Mouse (Mus musculus): ENCODE results near the gene Zfp710. TPM values are rescaled to one million over a fixed set of nuclear protein-coding genes. Genes with fewer than 3 reads are reported as not detected.
A peak's percentile ranks its signal among the peaks of the same experiment; 100 is the strongest.
"Not testable (repeated sequence)": the region's sequence is repeated elsewhere in the genome, so short reads cannot be mapped to it uniquely, and the experiment has no call there.

The Zfp710 gene
- 3.8 and 5.1 TPM in 2 replicates for polyA plus RNA-seq (2012; rRNA removed)

GRCm38 (mm10) chr7:80024521-80025390 lies at the start of gene Zfp710:
Zfp710 (plus strand) TSS chr7:80024814.
- peaks cover 7% of the 10 kb centered on the region for H3K4me1 ChIP-seq (ENCODE audit: control insufficient read depth, insufficient read depth, low read length)

GRCm38 (mm10) chr7:79975316-79975715 lies 49.3 kb upstream of the Zfp710 start:
- H3K27ac ChIP-seq (ENCODE audit: control insufficient read depth, insufficient read depth, low read depth, low read length), result no peak overlapping the region
- TF ChIP-seq CTCF (IDR thresholded peaks at IDR 0.05; ENCODE audit: control insufficient read depth, insufficient read depth, insufficient replicate concordance, low read depth, low read length), result no peak
- TF ChIP-seq POLR2A (IDR thresholded peaks at IDR 0.05; ENCODE audit: control insufficient read depth, low read depth, low read length), result no peak
- no peaks in the 10 kb centered on the region for H3K27me3 ChIP-seq (ENCODE audit: control insufficient read depth, insufficient read depth, low read length)
- H3K4me3 ChIP-seq (ENCODE audit: control insufficient read depth, low read depth, low read length), result no peak overlapping the region
- no peaks in the 10 kb centered on the region for H3K36me3 ChIP-seq (ENCODE audit: control insufficient read depth, insufficient read depth, low read length)
- no peaks in the 10 kb centered on the region for H3K4me1 ChIP-seq (ENCODE audit: control insufficient read depth, insufficient read depth, low read length)

More at GRCm38 (mm10) chr7:80024521-80025390, at the start of gene Zfp710:
- Histone ChIP-seq H3K27me3 (ENCODE audit: control insufficient read depth, insufficient read depth, low read length) (no peaks in the 10 kb centered on the region; the same call in 1 of the 2 replicates), H3K27ac (ENCODE audit: control insufficient read depth, insufficient read depth, low read depth, low read length) (peak within 1 kb of the TSS; percentile 86), H3K4me3 (ENCODE audit: control insufficient read depth, low read depth, low read length) (peak within 1 kb of the TSS; percentile 80), H3K36me3 (ENCODE audit: control insufficient read depth, insufficient read depth, low read length) (no peaks in the 10 kb centered on the region)
- TF ChIP-seq POLR2A (IDR thresholded peaks at IDR 0.05; ENCODE audit: control insufficient read depth, low read depth, low read length), result peak; percentile 32; the same call in 1 of the 2 replicates
- TF ChIP-seq CTCF (IDR thresholded peaks at IDR 0.05; ENCODE audit: control insufficient read depth, insufficient read depth, insufficient replicate concordance, low read depth, low read length), result no peak

- Histone ChIP-seq H3K27ac (ENCODE audit: control insufficient read depth, insufficient read depth, low read depth, low read length) (no peak overlapping the region), H3K36me3 (ENCODE audit: control insufficient read depth, insufficient read depth, low read length) (no peaks in the 10 kb centered on the region), H3K27me3 (ENCODE audit: control insufficient read depth, insufficient read depth, low read length) (no peaks in the 10 kb centered on the region), H3K4me3 (ENCODE audit: control insufficient read depth, low read depth, low read length) (no peak overlapping the region), H3K4me1 (ENCODE audit: control insufficient read depth, insufficient read depth, low read length) (no peaks in the 10 kb centered on the region)
- no peak for TF ChIP-seq POLR2A (IDR thresholded peaks at IDR 0.05; ENCODE audit: control insufficient read depth, low read depth, low read length)
- TF ChIP-seq CTCF (IDR thresholded peaks at IDR 0.05; ENCODE audit: control insufficient read depth, insufficient read depth, insufficient replicate concordance, low read depth, low read length), result no peak
Observed at GRCm38 (mm10) chr7:79986717-79987116, 37.9 kb upstream of the Zfp710 start.

- Histone ChIP-seq H3K27me3 (ENCODE audit: control insufficient read depth, insufficient read depth, low read length) (no peaks in the 10 kb centered on the region), H3K4me3 (ENCODE audit: control insufficient read depth, low read depth, low read length) (no peak overlapping the region), H3K36me3 (ENCODE audit: control insufficient read depth, insufficient read depth, low read length) (no peaks in the 10 kb centered on the region), H3K4me1 (ENCODE audit: control insufficient read depth, insufficient read depth, low read length) (no peaks in the 10 kb centered on the region), H3K27ac (ENCODE audit: control insufficient read depth, insufficient read depth, low read depth, low read length) (no peak overlapping the region)
- no peak for TF ChIP-seq POLR2A (IDR thresholded peaks at IDR 0.05; ENCODE audit: control insufficient read depth, low read depth, low read length)
- no peak for TF ChIP-seq CTCF (IDR thresholded peaks at IDR 0.05; ENCODE audit: control insufficient read depth, insufficient read depth, insufficient replicate concordance, low read depth, low read length)
Observed at GRCm38 (mm10) chr7:79987745-79988144, 36.9 kb upstream of the Zfp710 start.

GRCm38 (mm10) chr7:79988466-79988865 lies 36.1 kb upstream of the Zfp710 start:
- not testable (repeated sequence) for H3K36me3 ChIP-seq (ENCODE audit: control insufficient read depth, insufficient read depth, low read length); H3K4me1 ChIP-seq (ENCODE audit: control insufficient read depth, insufficient read depth, low read length); H3K27me3 ChIP-seq (ENCODE audit: control insufficient read depth, insufficient read depth, low read length); H3K27ac ChIP-seq (ENCODE audit: control insufficient read depth, insufficient read depth, low read depth, low read length); H3K4me3 ChIP-seq (ENCODE audit: control insufficient read depth, low read depth, low read length)

GRCm38 (mm10) chr7:79994476-79994875 lies 30.1 kb upstream of the Zfp710 start:
- H3K4me1 ChIP-seq (ENCODE audit: control insufficient read depth, insufficient read depth, low read length), result no peaks in the 10 kb centered on the region; the same call in 1 of the 2 replicates
- no peaks in the 10 kb centered on the region for H3K27me3 ChIP-seq (ENCODE audit: control insufficient read depth, insufficient read depth, low read length)
- H3K4me3 ChIP-seq (ENCODE audit: control insufficient read depth, low read depth, low read length), result 0 out of 2 replicates have a peak overlapping the region, but pooled peaks have one; percentile 4
- H3K36me3 ChIP-seq (ENCODE audit: control insufficient read depth, insufficient read depth, low read length), result no peaks in the 10 kb centered on the region
- TF ChIP-seq CTCF (IDR thresholded peaks at IDR 0.05; ENCODE audit: control insufficient read depth, insufficient read depth, insufficient replicate concordance, low read depth, low read length), result peak; percentile 33; the same call in 1 of the 2 replicates
- TF ChIP-seq POLR2A (IDR thresholded peaks at IDR 0.05; ENCODE audit: control insufficient read depth, low read depth, low read length), result no peak
- no peak overlapping the region for H3K27ac ChIP-seq (ENCODE audit: control insufficient read depth, insufficient read depth, low read depth, low read length)

GRCm38 (mm10) chr7:79997761-79998160 lies 26.9 kb upstream of the Zfp710 start:
- Histone ChIP-seq H3K27me3 (ENCODE audit: control insufficient read depth, insufficient read depth, low read length) (no peaks in the 10 kb centered on the region), H3K27ac (ENCODE audit: control insufficient read depth, insufficient read depth, low read depth, low read length) (no peak overlapping the region), H3K36me3 (ENCODE audit: control insufficient read depth, insufficient read depth, low read length) (no peaks in the 10 kb centered on the region), H3K4me3 (ENCODE audit: control insufficient read depth, low read depth, low read length) (no peak overlapping the region), H3K4me1 (ENCODE audit: control insufficient read depth, insufficient read depth, low read length) (no peaks in the 10 kb centered on the region; the same call in 1 of the 2 replicates)
- TF ChIP-seq CTCF (IDR thresholded peaks at IDR 0.05; ENCODE audit: control insufficient read depth, insufficient read depth, insufficient replicate concordance, low read depth, low read length), result no peak
- no peak for TF ChIP-seq POLR2A (IDR thresholded peaks at IDR 0.05; ENCODE audit: control insufficient read depth, low read depth, low read length)
